Mouse (Mus musculus): ENCODE measurements at regions not wholly inside any gene's neighbourhood (a gene's known extent, or its start where the extent isn't known, plus 50 kb on each side); places are given as distances from the start of the nearest gene placed in this dataset.
A peak's percentile ranks its signal among the peaks of the same experiment; 100 is the strongest.

GRCm38 (mm10) chr15:42768396-42768795, 2634.2 kb downstream of the 9330182O14Rik start:
- no peak for DNase-seq (ENCODE audit: low spot score in 2 of 2)

- no peak for DNase-seq (ENCODE audit: low spot score in 2 of 2)
Measured at GRCm38 (mm10) chr15:42779903-42780302, 2645.7 kb downstream of the 9330182O14Rik start.

GRCm38 (mm10) chr15:42801217-42801616, 2667.1 kb downstream of the 9330182O14Rik start:
- DNase-seq (ENCODE audit: low spot score in 2 of 2): no peak

GRCm38 (mm10) chr15:42810871-42811490, 2676.8 kb downstream of the 9330182O14Rik start:
- no peak for DNase-seq (ENCODE audit: low spot score in 2 of 2)

DNA sequence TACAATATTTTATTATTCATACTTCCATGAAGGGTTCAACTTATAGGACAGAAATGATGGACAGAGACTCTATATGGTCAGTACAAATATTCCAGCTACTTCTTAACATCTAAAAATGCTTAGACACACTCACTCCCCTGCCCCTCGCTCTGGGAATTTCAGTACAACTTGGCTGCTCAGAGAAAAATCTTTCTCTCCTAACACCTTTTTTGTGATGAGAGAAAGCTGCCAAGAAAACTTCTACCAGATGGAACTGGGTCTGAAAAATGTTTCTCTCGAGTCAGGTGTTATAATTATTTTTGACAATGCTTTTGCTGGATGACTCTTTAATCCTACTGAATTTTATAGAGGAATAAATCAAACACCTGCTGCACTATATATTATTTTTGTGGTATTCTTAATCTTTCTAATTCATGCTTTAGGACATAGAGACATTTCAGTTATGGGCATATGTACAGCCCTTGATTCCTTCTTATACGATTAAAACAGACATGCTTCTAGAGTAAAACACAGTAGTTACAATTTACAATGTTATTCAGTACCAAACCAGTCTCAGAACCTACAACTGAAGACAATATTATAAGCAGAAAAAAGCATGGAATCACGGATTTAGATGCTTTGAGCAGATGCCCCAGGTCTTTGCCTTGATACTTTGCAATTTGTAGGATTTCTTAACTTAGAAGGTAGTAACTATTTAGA, 2681.0 kb downstream of the 9330182O14Rik start:
- DNase-seq (ENCODE audit: low spot score in 2 of 2): no peak

DNA sequence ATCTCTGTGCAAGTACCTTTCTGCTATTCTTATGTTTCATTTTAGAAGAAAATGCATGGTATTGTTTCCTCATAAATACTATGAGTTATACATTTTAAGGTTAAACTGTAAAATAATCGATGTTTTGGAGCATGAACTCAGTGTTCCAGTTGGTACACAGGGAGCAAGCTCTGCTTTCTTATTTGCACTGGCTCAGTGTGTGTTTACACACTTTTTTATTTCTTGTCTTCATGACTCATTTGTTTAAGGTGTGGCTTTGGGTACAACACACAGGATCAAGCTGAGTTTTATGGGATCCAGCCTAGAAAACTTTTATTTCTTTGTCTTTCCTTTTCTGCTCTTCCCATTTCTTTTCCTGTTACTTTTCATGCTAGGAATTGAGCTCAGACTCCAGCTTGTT, 2704.7 kb downstream of the 9330182O14Rik start:
- no peak for DNase-seq (ENCODE audit: low spot score in 2 of 2)

GRCm38 (mm10) chr15:42850003-42850402, 2715.8 kb downstream of the 9330182O14Rik start:
- no peak for DNase-seq (ENCODE audit: low spot score in 2 of 2)

DNA sequence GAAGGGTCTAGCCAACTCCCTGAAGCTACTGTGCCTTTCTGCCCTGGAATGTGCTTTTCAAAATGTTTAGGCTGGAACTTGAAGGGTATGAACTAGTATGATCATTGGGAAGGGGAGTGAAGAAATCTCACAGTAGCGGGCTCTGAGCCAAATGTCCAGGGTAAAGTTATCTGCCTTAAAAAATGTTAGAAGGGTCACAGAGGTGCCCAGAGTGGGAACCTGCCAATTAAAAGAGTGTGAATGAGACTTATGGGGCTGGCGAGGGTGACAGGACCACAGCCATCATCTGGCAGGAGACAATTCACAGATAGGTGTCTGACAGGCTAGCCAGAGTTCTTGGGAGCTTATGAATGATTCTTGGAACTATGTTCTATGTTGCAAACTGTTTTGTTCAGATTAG, 2738.3 kb downstream of the 9330182O14Rik start:
- no peak for DNase-seq (ENCODE audit: low spot score in 2 of 2)

DNA sequence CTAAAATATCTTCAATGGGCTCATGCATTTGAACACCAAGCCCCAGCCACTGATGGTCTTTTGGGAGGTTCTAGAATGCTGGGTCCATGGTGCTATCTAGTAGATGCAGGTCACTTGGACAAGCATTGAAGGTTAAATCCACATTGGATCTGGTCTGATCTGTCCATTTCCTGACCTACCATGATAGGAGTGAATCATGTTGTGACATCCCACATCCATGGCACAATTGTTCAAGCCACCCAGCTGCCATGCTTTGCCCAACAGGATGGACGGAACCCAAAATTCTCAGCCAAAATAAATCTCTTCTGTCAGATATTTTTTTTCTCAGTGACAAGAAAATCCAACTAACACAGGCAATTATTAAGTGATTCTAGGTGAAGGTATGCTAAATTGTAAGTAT, 2760.4 kb downstream of the 9330182O14Rik start:
- DNase-seq (ENCODE audit: low spot score in 2 of 2): no peak

- DNase-seq (ENCODE audit: low spot score in 2 of 2): no peak
Measured at GRCm38 (mm10) chr15:42900056-42900455, 2765.9 kb downstream of the 9330182O14Rik start.

DNA sequence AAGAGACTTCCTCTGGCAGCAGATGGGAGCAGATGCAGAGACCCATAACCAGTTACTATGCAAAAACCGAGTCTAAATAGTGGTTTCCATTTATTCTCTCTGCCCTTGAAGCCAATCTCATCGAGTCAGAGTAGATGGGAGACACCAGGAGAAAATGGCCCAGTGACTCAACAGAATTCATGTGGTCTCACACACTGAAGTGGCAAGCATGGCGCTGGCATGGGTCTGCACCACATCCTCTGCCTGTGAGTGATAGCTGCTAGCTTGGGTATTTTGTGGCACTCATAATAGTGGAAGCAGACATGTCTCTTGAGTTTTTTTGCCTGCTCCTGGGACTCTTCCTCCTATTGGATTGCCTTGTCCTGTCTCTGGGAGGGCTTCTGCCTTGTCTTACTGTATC, 2767.6 kb downstream of the 9330182O14Rik start:
- no peak for DNase-seq (ENCODE audit: low spot score in 2 of 2)

DNA sequence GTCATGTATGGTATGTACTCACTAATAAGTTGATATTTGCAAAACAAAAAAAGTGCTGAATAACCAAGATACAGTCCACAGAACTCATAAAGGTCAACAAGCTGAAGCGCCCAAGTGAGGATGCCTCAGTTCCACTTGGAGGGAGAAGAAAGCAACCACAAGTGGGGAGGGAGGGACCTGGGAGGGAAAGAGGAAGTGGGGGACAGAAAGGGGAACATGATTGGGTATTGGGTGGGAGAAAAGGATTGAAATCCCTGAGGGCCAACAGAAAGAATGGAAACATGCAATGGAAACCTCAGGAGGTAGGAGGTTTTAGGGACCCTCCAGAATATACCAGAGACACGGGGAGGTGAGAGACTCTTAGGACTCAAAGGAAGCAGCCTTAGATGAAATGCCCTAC, 2777.2 kb downstream of the 9330182O14Rik start:
- no peak for DNase-seq (ENCODE audit: low spot score in 2 of 2)

DNA sequence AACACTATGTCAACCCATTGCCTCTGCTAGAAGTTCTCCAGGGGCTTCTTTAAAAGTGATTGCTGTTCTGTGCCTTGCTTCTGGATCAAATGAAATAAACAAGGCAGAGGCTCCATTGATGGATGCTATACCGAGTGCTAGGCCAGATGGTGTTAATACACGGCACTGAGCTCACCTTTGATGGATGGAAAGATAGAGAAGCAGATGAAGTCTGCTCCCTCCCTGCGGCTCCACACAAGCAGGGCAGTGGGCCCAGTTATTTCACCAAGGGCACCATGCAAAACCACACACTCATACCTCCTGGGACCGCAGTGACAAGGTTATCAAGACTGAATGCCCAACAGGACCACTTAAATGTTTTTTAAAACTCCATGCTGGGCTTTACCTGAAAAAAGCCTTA, 2778.7 kb downstream of the 9330182O14Rik start:
- DNase-seq (ENCODE audit: low spot score in 2 of 2): no peak

- no peak for DNase-seq (ENCODE audit: low spot score in 2 of 2)
Measured at GRCm38 (mm10) chr15:42913285-42913684, 2779.1 kb downstream of the 9330182O14Rik start.

DNA sequence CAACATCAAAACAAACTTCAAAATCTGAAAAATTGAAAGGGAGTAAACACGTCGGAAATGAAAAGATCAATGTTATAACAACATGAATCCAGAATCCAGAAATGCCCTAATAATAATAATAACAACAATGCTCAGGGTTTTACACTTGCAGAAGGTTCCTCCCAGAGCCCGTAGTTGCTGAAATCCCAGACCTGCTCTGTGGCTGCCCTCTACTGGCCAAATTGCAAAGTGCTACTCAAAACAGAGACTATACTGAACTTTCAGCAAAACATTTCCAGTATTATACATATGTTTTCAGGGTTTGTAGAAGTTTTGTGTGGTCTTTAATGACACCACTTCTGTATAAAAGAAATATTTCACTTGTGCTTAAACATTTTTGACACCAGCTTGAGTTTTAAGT, 2779.9 kb downstream of the 9330182O14Rik start:
- DNase-seq (ENCODE audit: low spot score in 2 of 2): peak; percentile 10 to 56

DNA sequence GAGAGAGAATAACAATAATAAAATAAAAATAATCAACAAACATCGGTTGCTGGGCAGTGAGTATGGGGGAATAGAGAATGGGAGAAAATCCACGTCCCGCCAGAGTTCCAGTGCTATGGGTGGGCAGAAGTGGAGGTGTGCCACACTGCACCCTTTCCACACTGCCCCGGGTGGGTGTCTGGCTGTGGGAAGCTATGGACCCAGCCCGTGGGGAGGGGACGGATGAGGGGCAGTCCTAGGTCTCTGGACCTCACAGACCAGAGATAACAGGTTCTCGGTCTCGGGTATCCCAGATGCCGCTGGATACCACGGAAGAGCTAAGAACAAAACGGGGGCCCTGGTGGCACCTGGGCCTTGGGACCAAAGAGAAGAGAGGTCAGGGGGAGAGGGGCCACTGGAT, 2781.0 kb downstream of the 9330182O14Rik start:
- DNase-seq (ENCODE audit: low spot score in 2 of 2): no peak

DNA sequence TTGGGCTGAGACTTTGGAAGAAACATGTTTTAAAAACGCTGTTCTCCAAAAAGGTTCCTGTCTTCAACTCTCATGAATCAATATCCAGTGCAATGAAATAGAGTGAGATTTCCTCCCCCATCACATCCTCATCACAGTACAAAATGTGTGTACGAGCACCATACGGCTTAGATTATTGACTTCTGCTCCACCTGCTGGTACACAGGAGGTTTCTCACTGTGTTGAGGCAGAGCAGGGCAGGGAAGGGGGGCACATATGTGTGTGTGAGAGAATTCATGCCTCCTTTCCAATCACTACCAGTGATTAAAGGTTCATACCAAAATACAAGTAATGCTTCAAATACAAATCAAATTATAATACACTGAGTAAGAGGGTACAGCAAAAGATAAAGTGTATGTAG, 2787.5 kb downstream of the 9330182O14Rik start:
- no peak for DNase-seq (ENCODE audit: low spot score in 2 of 2)

- no peak for DNase-seq (ENCODE audit: low spot score in 2 of 2)
Measured at GRCm38 (mm10) chr15:42928331-42928730, 2794.2 kb downstream of the 9330182O14Rik start.

- DNase-seq (ENCODE audit: low spot score in 2 of 2): no peak
Measured at GRCm38 (mm10) chr15:42944610-42945009, 2810.4 kb downstream of the 9330182O14Rik start.

DNA sequence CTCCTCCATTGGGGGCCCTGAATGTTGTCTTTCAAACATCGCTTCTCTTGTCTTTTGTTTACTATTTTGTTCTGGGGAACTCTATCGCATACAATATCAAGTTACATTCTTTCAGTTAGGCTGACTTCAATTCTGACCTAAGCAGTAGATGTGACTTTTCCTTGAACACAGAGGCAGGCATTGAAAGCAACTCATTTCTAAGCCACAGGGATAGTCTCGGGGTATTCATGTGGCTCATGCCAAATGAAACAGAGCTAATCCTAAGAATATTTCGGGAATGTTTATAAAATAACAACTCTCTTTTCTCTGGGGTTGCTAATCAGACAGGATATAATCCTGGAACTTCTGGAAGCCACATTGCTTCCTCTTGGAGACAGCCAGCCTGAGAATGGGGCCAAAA, 2821.0 kb downstream of the 9330182O14Rik start:
- no peak for DNase-seq (ENCODE audit: low spot score in 2 of 2)

DNA sequence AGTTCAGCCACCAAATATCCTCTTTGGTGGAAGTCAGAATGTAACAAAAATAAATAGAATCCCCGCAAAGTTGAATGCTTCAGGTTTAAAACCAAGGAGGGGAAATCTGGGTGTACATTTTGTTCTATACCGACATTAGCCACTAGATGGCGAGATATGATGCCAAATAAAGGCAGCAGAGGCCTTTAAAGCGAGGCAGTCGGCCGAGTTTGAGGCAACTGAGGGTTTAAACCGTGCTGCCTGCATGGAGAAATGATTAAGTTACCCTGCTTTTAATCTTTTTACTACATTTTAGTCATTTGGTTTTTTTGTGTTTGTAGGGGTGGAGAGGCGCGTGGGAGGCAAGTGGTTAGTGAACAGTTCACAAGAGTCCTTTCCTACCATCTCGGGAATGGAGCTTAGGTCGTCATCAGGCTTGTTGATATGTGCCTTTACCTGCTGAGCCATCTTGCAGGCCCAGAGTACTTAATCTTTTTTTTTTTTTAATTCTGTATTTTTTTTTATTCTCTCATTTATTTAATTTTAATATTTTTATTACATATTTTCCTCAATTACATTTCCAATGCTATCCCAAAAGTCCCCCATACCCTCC, 2828.7 kb downstream of the 9330182O14Rik start:
- DNase-seq (ENCODE audit: low spot score in 2 of 2): peak in 1 of 2 experiments; percentile 26

DNA sequence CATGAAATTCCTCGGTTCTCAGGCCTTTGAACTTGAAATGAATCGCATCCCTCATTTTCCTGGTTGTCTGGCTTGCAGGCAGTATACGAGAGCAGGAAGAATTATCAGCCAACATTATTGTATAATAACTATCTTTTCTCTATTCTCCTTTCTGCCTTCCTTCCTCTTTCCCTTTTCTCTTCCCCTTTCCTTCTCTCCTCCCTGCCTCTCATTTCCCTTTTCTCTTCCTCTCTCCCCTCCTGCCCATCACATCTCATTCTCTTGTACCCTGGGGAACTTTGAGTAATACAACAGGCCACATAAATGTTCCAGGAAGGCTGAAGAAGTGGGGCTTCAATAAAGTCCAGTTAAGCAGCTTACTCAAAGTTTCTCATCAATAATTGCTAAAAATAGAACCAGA, 2831.1 kb downstream of the 9330182O14Rik start:
- no peak for DNase-seq (ENCODE audit: low spot score in 2 of 2)
